Mouse (Mus musculus): ENCODE data around the gene Qars. TPM values are rescaled to one million over a fixed set of nuclear protein-coding genes. Genes with fewer than 3 reads are reported as not detected.

The Qars gene
- polyA plus RNA-seq, 1 experiment from 2014 or later = 111 TPM

- H3K27ac ChIP-seq = peak overlapping the region; percentile 95
- H3K4me3 ChIP-seq = peak overlapping the region; percentile 98
Measured at GRCm38 (mm10) chr9:108489702-108490558, 17.6 kb upstream of the Qars start.

GRCm38 (mm10) chr9:108490559-108491285 lies 16.8 kb upstream of the Qars start, which contains the start of gene Usp19:
TSS of gene Usp19 (plus strand) at chr9:108490602.
- peaks cover 26% of the 10 kb centered on the region for H3K4me1 ChIP-seq
- H3K27ac ChIP-seq = peak within 1 kb of the TSS; percentile 95
- H3K4me3 ChIP-seq = peak within 1 kb of the TSS; percentile 98
- H3K36me3 ChIP-seq = peaks cover 81% of the 10 kb centered on the region
- ATAC-seq (ENCODE audit: low FRiP score, low read depth) = peak; percentile 95
- under 1% methylated on average over 66 of the region's 69 CpGs for WGBS
- peak within 1 kb of the TSS; percentile 95 for H3K4me2 ChIP-seq (replicated peaks)
- H3K9ac ChIP-seq = peak within 1 kb of the TSS; percentile 97
- H3K27me3 ChIP-seq = no peaks in the 10 kb centered on the region
- no peaks in the 10 kb centered on the region for H3K9me3 ChIP-seq

More at GRCm38 (mm10) chr9:108489702-108490558, 17.6 kb upstream of the Qars start:
- Histone ChIP-seq H3K36me3 (peaks cover 81% of the 10 kb centered on the region), H3K4me2 (replicated peaks) (peak overlapping the region; percentile 95), H3K9ac (peak overlapping the region; percentile 65), H3K9me3 (no peaks in the 10 kb centered on the region), H3K27me3 (no peaks in the 10 kb centered on the region), H3K4me1 (peaks cover 26% of the 10 kb centered on the region)
- 62% methylated on average over 26 of the region's 26 CpGs for WGBS
- ATAC-seq (ENCODE audit: low FRiP score, low read depth) = no peak; the same call in 1 of the 2 replicates

DNA sequence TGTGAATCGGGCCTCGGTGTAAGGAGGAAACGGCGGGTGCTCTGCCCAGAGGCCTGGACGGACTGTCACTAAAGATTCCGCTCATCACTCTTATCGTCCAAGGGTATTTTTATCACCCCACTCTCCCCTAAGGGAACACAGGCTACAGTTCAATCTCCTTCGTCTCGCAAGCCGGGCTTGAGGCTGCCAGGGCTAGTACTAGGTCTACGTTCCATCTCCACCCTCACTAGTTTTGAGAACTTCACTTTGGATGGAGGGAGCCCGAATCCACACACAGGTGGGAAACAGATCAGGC lies 16.3 kb upstream of the Qars start:
- ATAC-seq (ENCODE audit: low FRiP score, low read depth) = no peak
- peaks cover 81% of the 10 kb centered on the region for H3K36me3 ChIP-seq
- H3K4me3 ChIP-seq = peak overlapping the region; percentile 98
- peak overlapping the region; percentile 95 for H3K27ac ChIP-seq
- peak overlapping the region; percentile 95 for H3K4me2 ChIP-seq (replicated peaks)
- no peaks in the 10 kb centered on the region for H3K9me3 ChIP-seq
- no peaks in the 10 kb centered on the region for H3K27me3 ChIP-seq
- H3K9ac ChIP-seq = peak overlapping the region; percentile 97
- H3K4me1 ChIP-seq = peaks cover 26% of the 10 kb centered on the region
- 7% methylated on average over 12 of the region's 12 CpGs for WGBS

DNA sequence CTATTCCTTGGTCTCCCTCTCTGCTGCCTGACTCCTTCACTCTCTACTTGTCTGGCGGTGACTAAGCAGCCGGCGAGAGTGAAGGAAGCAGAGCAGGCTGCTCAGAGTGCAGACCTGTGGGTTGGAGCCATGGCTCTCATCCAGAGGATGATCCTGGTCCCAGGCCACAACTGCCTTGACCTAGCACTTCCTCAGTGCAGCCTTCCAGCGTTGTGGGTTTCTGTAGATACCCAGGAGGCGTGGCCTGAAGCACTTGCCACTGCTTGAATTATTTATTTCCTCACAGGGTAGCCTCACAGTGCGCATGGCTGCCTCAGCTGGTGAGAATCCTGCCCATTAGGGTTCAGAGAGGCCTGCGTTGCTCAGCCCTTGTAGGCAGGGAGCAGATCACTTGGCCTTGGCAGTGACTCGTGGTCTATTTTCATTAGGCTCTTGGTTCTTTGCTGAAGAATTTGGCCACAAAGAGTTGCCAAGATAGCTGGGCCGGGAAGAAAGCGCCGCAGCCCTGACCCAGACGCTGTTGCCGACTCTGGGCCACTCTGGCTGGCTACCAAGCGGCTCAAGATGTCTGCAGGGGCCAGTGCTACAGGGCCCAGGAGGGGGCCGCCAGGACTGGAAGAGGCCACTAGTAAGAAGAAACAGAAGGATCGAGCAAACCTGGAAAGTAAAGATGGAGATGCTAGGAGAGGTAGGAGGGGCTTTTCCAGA lies 15.3 kb upstream of the Qars start:
- Histone ChIP-seq H3K4me3 (peak overlapping the region; percentile 98), H3K36me3 (peaks cover 81% of the 10 kb centered on the region), H3K4me2 (replicated peaks) (peak overlapping the region; percentile 95), H3K27me3 (no peaks in the 10 kb centered on the region), H3K27ac (no peak overlapping the region), H3K9ac (peak overlapping the region; percentile 97), H3K9me3 (no peaks in the 10 kb centered on the region), H3K4me1 (peaks cover 26% of the 10 kb centered on the region)
- 87% methylated on average over 16 of the region's 16 CpGs for WGBS
- no peak for ATAC-seq (ENCODE audit: low FRiP score, low read depth)

GRCm38 (mm10) chr9:108493246-108493645 lies 14.3 kb upstream of the Qars start:
- Histone ChIP-seq H3K27ac (no peak overlapping the region), H3K9ac (no peak overlapping the region), H3K9me3 (no peaks in the 10 kb centered on the region), H3K27me3 (no peaks in the 10 kb centered on the region), H3K36me3 (peaks cover 81% of the 10 kb centered on the region), H3K4me3 (no peak overlapping the region), H3K4me2 (replicated peaks) (no peak overlapping the region), H3K4me1 (peaks cover 26% of the 10 kb centered on the region)
- no peak for ATAC-seq (ENCODE audit: low FRiP score, low read depth)
- WGBS = 97% methylated on average over 8 of the region's 8 CpGs

DNA sequence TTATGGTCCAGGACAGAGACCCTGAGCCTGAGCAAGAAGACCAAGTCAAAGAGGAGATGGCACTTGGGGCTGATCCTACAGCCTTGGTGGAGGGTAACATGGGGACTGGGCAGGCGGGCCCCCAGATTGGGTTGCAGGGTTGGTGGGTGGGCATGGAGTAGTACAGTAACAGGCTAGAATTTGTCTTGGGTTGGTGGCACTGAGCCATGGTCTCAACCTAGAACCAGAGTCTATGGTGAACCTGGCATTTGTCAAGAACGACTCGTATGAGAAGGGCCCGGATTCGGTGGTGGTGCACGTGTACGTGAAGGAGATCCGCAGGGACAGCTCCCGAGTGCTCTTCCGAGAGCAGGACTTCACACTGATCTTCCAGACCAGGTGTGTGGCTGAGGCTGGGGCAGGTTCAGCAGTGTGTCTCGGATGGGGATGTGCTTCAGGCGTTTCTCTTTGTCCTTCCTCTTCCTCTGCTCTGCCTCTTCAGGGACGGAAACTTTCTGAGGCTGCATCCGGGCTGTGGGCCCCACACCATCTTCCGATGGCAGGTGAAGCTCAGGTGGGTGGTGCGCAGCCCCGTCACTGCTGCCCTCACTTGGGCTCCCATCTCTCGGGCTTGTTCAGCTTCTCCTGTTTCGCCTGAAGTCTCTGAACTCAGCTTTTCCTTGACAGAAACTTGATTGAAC lies 13.2 kb upstream of the Qars start:
- H3K27me3 ChIP-seq = no peaks in the 10 kb centered on the region
- no peak for ATAC-seq (ENCODE audit: low FRiP score, low read depth)
- no peak overlapping the region for H3K4me2 ChIP-seq (replicated peaks)
- no peak overlapping the region for H3K27ac ChIP-seq
- H3K36me3 ChIP-seq = peaks cover 81% of the 10 kb centered on the region
- peaks cover 26% of the 10 kb centered on the region for H3K4me1 ChIP-seq
- no peaks in the 10 kb centered on the region for H3K9me3 ChIP-seq
- H3K4me3 ChIP-seq = no peak overlapping the region
- H3K9ac ChIP-seq = no peak overlapping the region
- 93% methylated on average over 19 of the region's 19 CpGs for WGBS

DNA sequence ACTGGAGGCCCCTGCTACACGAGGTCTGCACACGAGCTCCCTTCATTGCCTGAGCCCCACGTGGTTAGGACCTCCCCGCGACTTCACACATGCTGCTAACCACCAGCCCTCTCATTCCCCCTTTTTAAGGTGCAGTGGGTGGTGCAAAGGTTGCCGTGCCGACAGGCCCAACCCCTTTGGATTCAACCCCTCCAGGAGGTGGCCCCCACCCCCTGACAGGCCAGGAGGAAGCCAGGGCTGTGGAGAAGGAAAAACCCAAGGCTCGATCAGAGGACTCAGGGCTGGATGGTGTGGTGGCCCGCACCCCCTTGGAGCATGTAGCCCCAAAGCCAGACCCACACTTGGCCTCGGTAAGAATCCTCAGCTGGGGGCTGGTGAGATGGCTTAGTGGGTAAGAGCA lies 12.6 kb upstream of the Qars start:
- peaks cover 81% of the 10 kb centered on the region for H3K36me3 ChIP-seq
- no peak for ATAC-seq (ENCODE audit: low FRiP score, low read depth)

DNA sequence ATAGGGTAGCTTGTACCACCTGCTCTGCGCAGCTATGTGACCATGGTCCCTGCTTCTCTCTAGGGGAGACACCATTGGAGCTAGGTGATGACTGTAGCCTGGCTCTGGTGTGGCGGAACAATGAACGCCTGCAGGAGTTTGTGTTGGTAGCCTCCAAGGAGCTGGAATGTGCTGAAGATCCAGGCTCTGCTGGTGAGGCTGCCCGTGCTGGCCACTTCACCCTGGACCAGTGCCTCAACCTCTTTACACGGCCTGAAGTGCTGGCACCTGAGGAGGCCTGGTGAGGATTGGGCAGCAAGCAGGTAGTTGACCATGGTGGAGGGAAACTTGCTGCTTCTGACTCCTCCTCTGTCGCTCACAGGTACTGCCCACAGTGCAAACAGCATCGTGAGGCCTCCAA lies 8.3 kb upstream of the Qars start:
- WGBS = 90% methylated on average over 7 of the region's 7 CpGs
- Histone ChIP-seq H3K4me3 (no peak overlapping the region), H3K36me3 (peaks cover 96% of the 10 kb centered on the region), H3K9me3 (no peaks in the 10 kb centered on the region), H3K4me1 (no peaks in the 10 kb centered on the region), H3K4me2 (replicated peaks) (no peak overlapping the region), H3K27ac (no peak overlapping the region), H3K27me3 (no peaks in the 10 kb centered on the region), H3K9ac (no peak overlapping the region)
- no peak for ATAC-seq (ENCODE audit: low FRiP score, low read depth)

More for the DNA sequence above, 12.6 kb upstream of the Qars start:
- no peak overlapping the region for H3K4me3 ChIP-seq
- 83% methylated on average over 10 of the region's 10 CpGs for WGBS
- H3K9me3 ChIP-seq = no peaks in the 10 kb centered on the region
- no peaks in the 10 kb centered on the region for H3K27me3 ChIP-seq
- H3K27ac ChIP-seq = no peak overlapping the region
- H3K9ac ChIP-seq = no peak overlapping the region
- peaks cover 22% of the 10 kb centered on the region for H3K4me1 ChIP-seq
- H3K4me2 ChIP-seq (replicated peaks) = no peak overlapping the region

DNA sequence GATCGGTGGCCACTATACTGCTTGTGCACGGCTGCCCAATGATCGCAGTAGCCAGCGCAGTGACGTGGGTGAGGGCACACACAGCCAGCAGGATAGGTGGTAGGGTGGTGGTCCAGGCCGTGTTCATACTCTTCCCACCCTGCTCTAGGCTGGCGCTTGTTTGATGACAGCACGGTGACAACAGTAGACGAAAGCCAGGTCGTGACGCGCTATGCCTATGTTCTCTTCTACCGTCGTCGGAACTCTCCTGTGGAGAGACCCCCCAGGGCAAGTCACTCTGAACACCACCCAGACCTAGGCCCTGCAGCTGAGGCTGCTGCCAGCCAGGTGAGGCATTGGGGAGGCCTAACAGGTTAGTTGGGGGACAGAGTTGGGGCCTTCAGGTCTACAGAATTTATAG lies 7.6 kb upstream of the Qars start:
- no peak overlapping the region for H3K4me2 ChIP-seq (replicated peaks)
- peaks cover 89% of the 10 kb centered on the region for H3K36me3 ChIP-seq
- no peak overlapping the region for H3K4me3 ChIP-seq
- no peak for ATAC-seq (ENCODE audit: low FRiP score, low read depth)
- no peaks in the 10 kb centered on the region for H3K4me1 ChIP-seq
- no peak overlapping the region for H3K27ac ChIP-seq
- no peaks in the 10 kb centered on the region for H3K9me3 ChIP-seq
- WGBS = 95% methylated on average over 15 of the region's 15 CpGs
- no peak overlapping the region for H3K9ac ChIP-seq
- H3K27me3 ChIP-seq = no peaks in the 10 kb centered on the region

DNA sequence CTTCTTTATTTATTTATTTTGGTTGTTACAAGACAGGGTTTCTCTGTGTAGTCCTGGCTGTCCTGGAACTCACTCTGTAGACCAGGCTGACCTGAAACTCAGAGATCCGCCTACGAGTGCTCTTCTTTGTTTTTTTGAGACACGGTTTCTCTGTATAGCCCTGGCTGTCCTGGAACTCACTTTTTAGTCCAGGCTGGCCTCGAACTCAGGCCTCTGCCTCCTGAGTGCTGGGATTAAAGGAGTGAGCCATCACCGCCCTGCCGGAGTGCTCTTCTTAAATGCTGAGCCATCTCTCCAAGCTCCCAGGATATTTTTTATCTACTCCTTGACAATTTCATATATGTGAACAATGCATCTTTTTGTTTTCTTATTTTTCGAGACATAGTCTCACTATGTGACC lies 605 bp upstream of the Qars start:
- peak overlapping the region; percentile 79 for H3K4me3 ChIP-seq
- peak overlapping the region; percentile 95 for H3K4me2 ChIP-seq (replicated peaks)
- no peaks in the 10 kb centered on the region for H3K27me3 ChIP-seq
- WGBS = 89% methylated on average over 7 of the region's 7 CpGs
- H3K9me3 ChIP-seq = no peaks in the 10 kb centered on the region
- H3K9ac ChIP-seq = 0 out of 2 replicates have a peak overlapping the region, but pooled peaks have one; percentile 25
- H3K4me1 ChIP-seq = peaks cover 15% of the 10 kb centered on the region
- peaks cover 50% of the 10 kb centered on the region for H3K36me3 ChIP-seq
- no peak for ATAC-seq (ENCODE audit: low FRiP score, low read depth)
- H3K27ac ChIP-seq = no peak overlapping the region

GRCm38 (mm10) chr9:108508776-108509175 lies 1.3 kb downstream of the Qars start:
- Histone ChIP-seq H3K4me1 (peaks cover 15% of the 10 kb centered on the region), H3K9me3 (no peaks in the 10 kb centered on the region), H3K27ac (no peak overlapping the region), H3K4me2 (replicated peaks) (peak overlapping the region; percentile 95), H3K36me3 (peaks cover 50% of the 10 kb centered on the region), H3K27me3 (no peaks in the 10 kb centered on the region), H3K9ac (peak overlapping the region; percentile 89), H3K4me3 (peak overlapping the region; percentile 79)
- WGBS = 87% methylated on average over 7 of the region's 7 CpGs
- no peak for ATAC-seq (ENCODE audit: low FRiP score, low read depth)

All from limb, embryonic 13.5 days (tissue).